Mouse (Mus musculus) CH12.LX (cell line): ENCODE results near the gene Lim2. TPM values are rescaled to one million over a fixed set of nuclear protein-coding genes. Genes with fewer than 3 reads are reported as not detected.

Experiments
- DNase-seq: peaks from one replicate; pipeline ENCODE4 v3.0.0-alpha.2; 2013; ENCODE audit errors: extremely low read depth
- H3K27ac ChIP-seq: 2 replicates; pipeline ENCODE4 v1.5.1; 2012; ENCODE audit warnings: low read depth, mild to moderate bottlenecking, control low read depth, moderate library complexity; ENCODE audit not compliant: insufficient read depth
- H3K27me3 ChIP-seq: replicated peaks from 2 replicates; pipeline ENCODE3; 2012; ENCODE audit warnings: inconsistent platforms
- H3K36me3 ChIP-seq, 2 experiments: replicated peaks in 1 of 2; 2 replicates each; pipeline versions ENCODE3 to v1.6.1; 2012; ENCODE audit warnings: inconsistent platforms in 1 of 2, low read length in 1 of 2, mild to moderate bottlenecking in 1 of 2, mixed read lengths in 1 of 2, moderate library complexity in 1 of 2; ENCODE audit not compliant: control insufficient read depth in 1 of 2, insufficient read depth in 1 of 2
- H3K4me1 ChIP-seq, 2 experiments: 2 replicates each; pipeline ENCODE4 v1.6.1; 2012; ENCODE audit warnings: inconsistent platforms in 1 of 2, moderate library complexity in 1 of 2; ENCODE audit not compliant: insufficient read depth in 2 of 2, control insufficient read depth in 1 of 2
- H3K4me2 ChIP-seq: 2 replicates; pipeline ENCODE4 v1.6.1; 2012; ENCODE audit warnings: low read depth, mild to moderate bottlenecking, control low read depth; ENCODE audit not compliant: poor library complexity, insufficient read depth, severe bottlenecking
- H3K4me3 ChIP-seq, 3 experiments: fragments of 150-350 bp in 1 of 3; sonication (generic) in 1 of 3; replicated peaks in 1 of 3; 2 replicates each; pipeline versions ENCODE3 to v1.5.1; 2011 to 2012; ENCODE audit warnings: low read depth in 2 of 3, low read length in 2 of 3, mild to moderate bottlenecking in 2 of 3, moderate library complexity in 2 of 3, control low read depth in 1 of 3, improper control_type of control experiment in 1 of 3, inconsistent platforms in 1 of 3, mixed read lengths in 1 of 3; ENCODE audit not compliant: poor library complexity in 1 of 3
- H3K79me2 ChIP-seq: replicated peaks from 2 replicates; pipeline ENCODE4 v1.6.1; 2012; ENCODE audit warnings: mild to moderate bottlenecking, moderate library complexity; ENCODE audit not compliant: control insufficient read depth, poor library complexity, insufficient read depth, severe bottlenecking; ENCODE audit errors: extremely low read depth
- H3K9ac ChIP-seq: 2 replicates; pipeline ENCODE4 v1.6.1; 2012; ENCODE audit warnings: low read depth, mild to moderate bottlenecking, control low read depth, moderate library complexity; ENCODE audit not compliant: insufficient read depth
- H3K9me3 ChIP-seq: replicated peaks from 2 replicates; pipeline ENCODE3; 2012; ENCODE audit warnings: low read length, inconsistent platforms, mixed read lengths
- CHD1 ChIP-seq: IDR thresholded peaks from 2 replicates; pipeline ENCODE4 v1.6.1; 2012; ENCODE audit warnings: low read depth, low read length, improper control_type of control experiment, inconsistent platforms
- CTCF ChIP-seq, 2 experiments: IDR thresholded peaks in 1 of 2; conservative IDR thresholded peaks in 1 of 2; 2 replicates each; pipeline ENCODE4 v1.5.1; 2011 to 2012; ENCODE audit warnings: low read depth in 2 of 2, low read length in 2 of 2, improper control_type of control experiment in 1 of 2, inconsistent platforms in 1 of 2, mild to moderate bottlenecking in 1 of 2, moderate library complexity in 1 of 2
- ELF1 ChIP-seq: IDR thresholded peaks from 2 replicates; pipeline ENCODE4 v1.6.1; 2014; ENCODE audit warnings: low read depth, mild to moderate bottlenecking, inconsistent platforms, low read length, improper control_type of control experiment
- EP300 ChIP-seq: IDR thresholded peaks from 2 replicates; pipeline ENCODE4 v1.6.1; 2011; ENCODE audit warnings: low read length, improper control_type of control experiment
- IRF4 ChIP-seq: IDR thresholded peaks from 2 replicates; pipeline ENCODE4 v1.6.1; 2014; ENCODE audit warnings: low read depth, mild to moderate bottlenecking, inconsistent platforms, low read length, improper control_type of control experiment
- JUN ChIP-seq: IDR thresholded peaks from 2 replicates; pipeline ENCODE4 v1.6.1; 2011; ENCODE audit warnings: low read depth, mild to moderate bottlenecking, low read length, improper control_type of control experiment, moderate library complexity; ENCODE audit not compliant: insufficient read depth
- MAFK ChIP-seq: IDR thresholded peaks from 2 replicates; pipeline ENCODE4 v1.6.1; 2011; ENCODE audit warnings: low read length, improper control_type of control experiment; ENCODE audit not compliant: insufficient replicate concordance
- MAZ ChIP-seq: IDR thresholded peaks from 2 replicates; pipeline ENCODE4 v1.6.1; 2012; ENCODE audit warnings: low read depth, mild to moderate bottlenecking, inconsistent platforms, low read length, improper control_type of control experiment, moderate library complexity
- NELFE ChIP-seq: IDR thresholded peaks from 2 replicates; pipeline ENCODE4 v1.6.1; 2011; ENCODE audit warnings: low read depth, low read length, improper control_type of control experiment
- PAX5 ChIP-seq: IDR thresholded peaks from 2 replicates; pipeline ENCODE4 v1.6.1; 2012; ENCODE audit warnings: low read length, inconsistent platforms, mixed read lengths
- POLR2A ChIP-seq: IDR thresholded peaks from 2 replicates; pipeline ENCODE4 v1.6.1; 2011; ENCODE audit warnings: low read depth, mild to moderate bottlenecking, improper control_type of control experiment, low read length
- POLR2AphosphoS2 ChIP-seq: IDR thresholded peaks from 2 replicates; pipeline ENCODE4 v1.6.1; 2011; ENCODE audit warnings: low read depth, low read length, improper control_type of control experiment
- RAD21 ChIP-seq: IDR thresholded peaks from 2 replicates; pipeline ENCODE4 v1.6.1; 2011; ENCODE audit warnings: low read depth, mild to moderate bottlenecking, low read length, improper control_type of control experiment, moderate library complexity
- SMC3 ChIP-seq: IDR thresholded peaks from 2 replicates; pipeline ENCODE4 v1.6.1; 2011; ENCODE audit warnings: low read depth, low read length, improper control_type of control experiment
- TCF12 ChIP-seq: IDR thresholded peaks from 2 replicates; pipeline ENCODE4 v1.6.1; 2014; ENCODE audit warnings: low read depth, mild to moderate bottlenecking, inconsistent platforms, low read length, improper control_type of control experiment
- USF1 ChIP-seq: IDR thresholded peaks from 2 replicates; pipeline ENCODE4 v1.6.1; 2014; ENCODE audit warnings: low read depth, mild to moderate bottlenecking, inconsistent platforms, low read length, improper control_type of control experiment
- USF2 ChIP-seq: conservative IDR thresholded peaks from 2 replicates; pipeline ENCODE4 v1.6.1; 2011; ENCODE audit warnings: low read depth, low read length, improper control_type of control experiment
- ZC3H11A ChIP-seq: IDR thresholded peaks from 2 replicates; pipeline ENCODE4 v1.6.1; 2012; ENCODE audit warnings: low read depth, mild to moderate bottlenecking, inconsistent platforms, low read length, improper control_type of control experiment
- ZMIZ1 ChIP-seq: IDR thresholded peaks from 2 replicates; pipeline ENCODE4 v1.6.1; 2012; ENCODE audit warnings: low read depth, mild to moderate bottlenecking, inconsistent platforms, low read length, improper control_type of control experiment
- dilution Hi-C: fragments of 300-500 bp; cut with MboI; formaldehyde crosslinking; loops from 2 replicates; pipeline ENCODE4 v1.14.3; 2020; ENCODE audit warnings: low sequenced_read_pairs; ENCODE audit not compliant: extremely low pct_unique_long_range_greater_than_20kb, extremely low pct_ligation_motif_present
- in situ Hi-C: fragments of 300-500 bp; cut with MboI; formaldehyde crosslinking; loops from 3 replicates; pipeline ENCODE4 v1.14.3; 2019; ENCODE audit warnings: low sequenced_read_pairs, low pct_ligation_motif_present, low pct_unique_long_range_greater_than_20kb, mixed read lengths
- polyA plus RNA-seq: library from polyadenylated mRNA; unstranded; fragments of >175 nt; gene quantifications from 2 replicates; pipeline ENCODE4 v1.2.1, GENCODE M21; 2012; ENCODE audit warnings: low read depth; ENCODE audit not compliant: insufficient read length
- total RNA-seq, 2 experiments: library from RNA; depleted of rRNA; stranded (reverse); fragments of 300-350 nt in 1 of 2; fragments of >200 nt in 1 of 2; gene quantifications; 2 replicates each; pipeline ENCODE4 v1.2.3; 2012 to 2014

The Lim2 gene
- total and polyA plus RNA-seq, 3 experiments = 0.10 TPM; not detected in 2

DNA sequence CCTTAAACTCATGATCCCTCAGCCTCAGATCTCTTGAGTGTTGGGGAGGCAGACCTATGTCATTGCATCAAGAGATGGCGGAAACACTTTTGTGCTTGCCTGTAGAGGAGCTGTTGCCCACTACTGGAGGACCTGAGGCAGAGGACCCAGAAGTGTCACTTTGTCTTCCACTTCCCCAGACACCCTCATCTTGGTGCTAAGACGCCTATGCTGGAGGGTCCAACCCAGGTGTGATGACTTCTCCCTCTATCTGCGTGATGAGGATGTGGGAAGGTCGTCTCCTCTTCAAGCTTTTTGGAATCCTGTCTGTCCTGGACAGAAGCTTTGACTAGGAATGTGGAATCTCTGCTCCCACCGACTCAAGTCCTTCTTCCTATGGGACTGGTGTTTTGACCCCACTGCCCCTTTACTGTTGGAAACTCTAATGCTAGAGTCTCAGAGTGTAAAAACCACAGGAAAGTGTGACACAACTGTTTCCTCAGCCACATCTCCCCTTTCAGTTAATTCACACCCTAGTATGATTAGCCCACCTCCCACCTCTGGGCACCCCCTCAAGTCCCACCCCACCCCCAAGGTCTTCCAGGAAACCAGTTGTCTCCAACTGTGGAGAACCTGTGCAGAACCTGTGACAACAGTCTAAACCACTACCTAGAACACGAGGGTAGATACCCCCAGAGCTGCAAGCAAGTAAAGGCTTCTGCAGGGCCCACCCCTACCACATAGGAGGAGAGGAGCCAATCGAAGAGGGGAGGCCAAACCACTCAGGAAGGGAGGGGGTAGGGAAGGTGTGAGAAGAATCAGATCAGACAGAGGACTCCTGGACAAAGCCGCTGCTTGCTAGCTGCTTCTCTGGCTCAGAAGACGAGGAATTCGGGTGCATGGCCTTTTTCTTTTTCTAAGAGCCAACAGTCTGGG, 9.1 kb downstream of the Lim2 start, which contains the start of gene Nkg7:
Nkg7 (plus strand) TSS at position 733 of the 915 bp plus-strand sequence.
- no peak for TF ChIP-seq TCF12
- no peak for TF ChIP-seq NELFE
- TF ChIP-seq CTCF (conservative IDR thresholded peaks at IDR 0.05 in 1 of 2, IDR thresholded peaks at IDR 0.05 in 1 of 2; ENCODE audit: low read depth in 2 of 2, low read length in 2 of 2) = peak in 1 of 2 experiments; percentile 22; a peak in 1 of 4 replicates
- TF ChIP-seq ZC3H11A = no peak
- 0 out of 2 replicates have a peak, but pooled peaks have one; percentile 28 for TF ChIP-seq EP300
- no peak for TF ChIP-seq MAFK
- peaks cover 3 to 19% of the 10 kb centered on the region in 2 experiments for H3K4me1 ChIP-seq
- peaks cover 6% of the 10 kb centered on the region for H3K9me3 ChIP-seq
- no peak for DNase-seq
- H3K79me2 ChIP-seq = no peaks in the 10 kb centered on the region
- dilution Hi-C loops (no loop called here), in situ Hi-C loops (no loop called here)
- H3K27ac ChIP-seq = no peak within 1 kb of the TSS
- peaks cover 4% of the 10 kb centered on the region for H3K27me3 ChIP-seq
- H3K4me2 ChIP-seq = no peak within 1 kb of the TSS
- no peaks in the 10 kb centered on the region for H3K36me3 ChIP-seq
- H3K4me3 ChIP-seq = no peak within 1 kb of the TSS
- H3K9ac ChIP-seq = no peak within 1 kb of the TSS

DNA sequence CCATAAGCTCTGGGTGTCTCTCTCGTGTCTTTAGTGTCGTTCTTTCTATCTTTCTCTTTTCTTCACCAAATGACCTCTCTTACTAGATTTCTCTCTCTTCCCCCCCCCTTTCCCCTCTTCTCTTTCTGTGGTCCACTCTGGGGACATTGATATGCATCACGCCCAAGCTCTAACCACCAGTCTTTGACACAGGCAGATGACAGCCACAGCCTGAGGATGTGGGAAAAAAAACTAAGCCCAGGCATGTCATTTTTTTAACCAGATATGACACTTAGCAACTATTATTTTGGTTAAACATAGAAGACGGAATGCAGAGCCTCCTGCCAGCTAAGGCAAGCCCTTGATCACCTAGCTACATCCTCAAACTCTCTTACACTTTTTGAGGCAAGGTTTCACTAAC, 11.1 kb downstream of the Lim2 start:
- dilution Hi-C loops (no loop called here), in situ Hi-C loops (no loop called here)
- Histone ChIP-seq H3K27ac (no peak overlapping the region), H3K4me2 (no peak overlapping the region), H3K4me3 (no peak overlapping the region), H3K27me3 (no peaks in the 10 kb centered on the region), H3K4me1 (peaks cover 6 to 27% of the 10 kb centered on the region in 2 experiments), H3K79me2 (no peaks in the 10 kb centered on the region), H3K9ac (no peak overlapping the region), H3K36me3 (no peaks in the 10 kb centered on the region), H3K9me3 (no peaks in the 10 kb centered on the region)
- TF ChIP-seq PAX5 (no peak), MAZ (no peak), ZMIZ1 (no peak), USF2 (no peak), POLR2AphosphoS2 (no peak), IRF4 (no peak), RAD21 (no peak), SMC3 (no peak), USF1 (no peak), POLR2A (no peak), ELF1 (no peak), CHD1 (no peak), JUN (no peak)
- DNase-seq = no peak
